Mouse (Mus musculus) thymus, postnatal 10 days (tissue): ENCODE measurements at regions not wholly inside any gene's neighbourhood (a gene's known extent, or its start where the extent isn't known, plus 50 kb on each side); places are given as distances from the start of the nearest gene placed in this dataset.
"Not testable (repeated sequence)": the region's sequence is repeated elsewhere in the genome, so short reads cannot be mapped to it uniquely, and the experiment has no call there.

Source experiments
- DNase-seq, 2 experiments: peaks; one replicate each; pipeline ENCODE4 v3.0.0; 2021; ENCODE audit warnings: low spot score in 2 of 2

GRCm38 (mm10) chr11:22573166-22573565, 61.3 kb downstream of the Tmem17 start:
- DNase-seq = no peak

GRCm38 (mm10) chr11:22573802-22574201, 61.9 kb downstream of the Tmem17 start:
- DNase-seq = no peak

- DNase-seq = no peak
Observed at GRCm38 (mm10) chr11:22574506-22574905, 62.6 kb downstream of the Tmem17 start.

- no peak for DNase-seq
Observed at GRCm38 (mm10) chr11:22584100-22584487, 72.2 kb downstream of the Tmem17 start.

- DNase-seq = no peak
Observed at GRCm38 (mm10) chr11:22584488-22585158, 72.7 kb downstream of the Tmem17 start.

- no peak for DNase-seq
Observed at GRCm38 (mm10) chr11:22587691-22588241, 75.9 kb downstream of the Tmem17 start.

- no peak for DNase-seq
Observed at GRCm38 (mm10) chr11:22588546-22588945, 76.7 kb downstream of the Tmem17 start.

DNA sequence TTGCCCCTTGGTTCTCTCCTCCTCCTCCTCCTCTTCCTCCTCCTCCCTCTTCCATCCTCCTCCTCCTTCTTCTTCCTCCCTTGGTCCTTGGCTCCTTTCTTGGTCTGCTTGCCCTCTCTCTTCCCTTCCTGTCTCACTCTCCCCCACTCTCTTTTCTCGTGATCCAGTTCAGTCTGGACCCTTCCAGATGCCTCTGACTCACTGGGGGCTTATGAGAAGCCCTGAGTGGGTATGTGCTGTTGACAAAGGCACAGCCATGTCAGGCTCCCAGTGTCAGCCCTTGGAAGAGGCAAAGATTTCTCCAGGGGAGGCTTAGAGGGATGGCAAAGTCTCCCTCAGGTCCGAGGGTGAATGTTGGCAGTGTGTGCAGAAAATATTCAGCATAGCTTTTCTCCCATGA, 78.0 kb downstream of the Tmem17 start:
- DNase-seq = no peak

DNA sequence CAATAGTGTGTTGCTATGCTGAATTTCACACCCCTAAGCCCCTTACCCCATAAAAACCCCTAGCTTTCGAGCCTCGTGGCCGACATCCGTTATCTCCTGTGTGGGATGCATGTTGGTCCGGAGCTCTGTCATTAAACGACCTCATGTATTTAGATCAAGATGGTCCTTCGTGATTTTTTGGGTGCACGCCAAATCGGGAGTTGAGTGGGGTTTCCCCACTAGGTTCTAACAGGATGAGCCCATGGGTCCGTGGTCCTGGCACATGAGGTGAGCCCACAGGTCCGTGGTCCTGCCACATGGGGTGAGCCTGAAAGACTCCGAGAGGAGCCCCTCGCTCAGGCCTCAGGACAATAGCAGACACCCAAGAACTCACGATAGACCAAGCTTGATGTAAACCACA, 79.2 kb downstream of the Tmem17 start:
- not testable (repeated sequence) for DNase-seq

- DNase-seq = no peak
Observed at GRCm38 (mm10) chr11:22592706-22593105, 80.8 kb downstream of the Tmem17 start.

DNA sequence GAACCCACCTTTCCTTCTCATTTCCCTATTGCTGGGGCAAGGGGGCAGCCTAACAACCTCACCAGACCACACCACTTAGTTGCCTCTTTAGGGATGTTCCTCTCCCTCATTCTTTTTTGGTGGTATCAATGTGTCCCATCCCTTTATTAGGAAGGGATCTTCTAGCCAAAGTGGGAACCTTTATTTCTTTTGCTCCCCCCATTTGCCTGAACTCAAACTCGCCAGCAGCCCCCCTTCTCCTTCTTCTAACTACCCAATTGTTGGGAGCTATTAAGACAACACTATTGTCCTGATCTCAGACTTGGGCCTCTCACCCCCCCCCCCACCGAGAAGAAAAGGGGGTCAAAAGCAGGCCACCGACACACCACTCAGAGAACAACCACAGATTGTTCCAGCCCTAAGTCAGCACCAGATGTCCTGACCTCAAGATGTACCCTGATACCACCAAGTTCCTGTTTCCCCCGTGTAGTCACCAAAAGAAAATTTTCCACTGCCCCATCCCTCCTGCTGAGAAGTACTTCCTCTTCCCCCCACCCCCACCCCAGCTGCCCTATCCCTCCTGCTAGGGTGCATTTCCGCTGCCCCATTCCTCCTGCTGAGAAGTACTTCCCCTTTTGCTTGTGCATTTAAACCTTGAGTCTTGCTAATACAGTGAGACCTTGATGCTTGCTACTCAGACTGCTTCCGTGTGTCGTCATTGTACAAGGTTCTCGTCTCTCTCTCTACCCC, 84.4 kb downstream of the Tmem17 start:
- no peak for DNase-seq

- no peak for DNase-seq
Observed at GRCm38 (mm10) chr11:22596805-22597149, 84.9 kb downstream of the Tmem17 start.

DNA sequence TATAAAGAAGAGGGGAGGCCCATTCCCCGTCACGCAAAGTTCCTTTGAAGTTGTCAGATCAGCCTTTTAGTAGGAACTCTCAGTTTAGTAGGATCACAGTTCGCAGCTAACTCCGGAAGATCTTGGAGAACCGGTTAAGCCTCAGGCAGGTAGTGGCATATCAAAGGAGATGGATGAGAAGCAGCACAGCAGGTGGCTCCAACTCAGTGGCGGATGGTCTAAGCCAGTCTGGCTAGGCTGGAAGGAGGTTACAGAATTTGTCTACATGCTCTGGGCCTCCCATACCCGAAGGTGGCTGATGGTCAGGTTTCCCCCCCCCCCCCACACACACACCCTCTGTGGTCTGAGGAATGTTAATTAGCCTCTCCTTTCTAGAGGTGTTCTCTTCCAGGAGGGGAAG, 88.5 kb downstream of the Tmem17 start:
- no peak for DNase-seq

GRCm38 (mm10) chr11:22601977-22602376, 90.1 kb downstream of the Tmem17 start:
- DNase-seq = no peak

- no peak for DNase-seq
Observed at GRCm38 (mm10) chr11:22602610-22603009, 90.7 kb downstream of the Tmem17 start.

DNA sequence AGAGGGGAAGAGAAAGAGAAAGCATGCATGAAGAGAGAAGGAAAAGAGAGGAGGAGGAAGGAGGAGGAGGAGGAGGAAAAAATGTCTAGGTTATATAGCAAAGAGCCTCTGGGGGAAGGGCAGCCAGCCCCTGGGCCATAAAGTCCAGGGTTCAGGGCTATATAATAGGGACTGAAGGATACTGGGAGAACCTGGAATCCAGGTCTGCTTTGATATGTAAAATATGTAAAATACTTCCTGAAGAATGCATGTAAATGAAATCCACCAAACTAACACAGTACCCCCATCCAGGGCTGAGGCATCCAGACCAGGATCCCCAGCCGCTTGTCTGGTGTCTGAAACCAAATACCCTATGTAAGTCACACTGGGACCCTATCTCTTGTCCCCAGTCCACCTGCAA, 91.5 kb downstream of the Tmem17 start:
- no peak for DNase-seq

DNA sequence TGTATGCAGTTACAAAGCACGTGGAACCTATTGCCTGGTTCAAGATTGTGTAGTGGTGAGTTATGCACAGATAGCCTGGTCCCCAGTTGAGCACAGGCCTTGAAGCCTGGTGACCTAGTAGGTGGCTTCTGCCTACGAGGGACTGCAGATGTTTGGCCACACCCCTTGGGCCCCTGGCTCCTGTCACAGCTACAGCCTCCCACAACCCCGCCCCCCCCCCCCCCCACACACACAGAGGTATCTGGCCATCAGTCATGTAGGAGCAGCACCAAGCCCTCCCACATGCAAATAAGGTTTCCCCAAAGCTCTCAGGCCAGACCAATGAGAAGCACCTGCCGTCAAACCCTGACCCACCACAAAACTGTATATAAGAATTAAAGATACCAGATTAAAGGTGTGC, 94.5 kb downstream of the Tmem17 start:
- DNase-seq = no peak

- DNase-seq = no peak
Observed at GRCm38 (mm10) chr11:22607645-22608044, 95.8 kb downstream of the Tmem17 start.

GRCm38 (mm10) chr11:22608945-22609344, 97.1 kb downstream of the Tmem17 start:
- DNase-seq = no peak

DNA sequence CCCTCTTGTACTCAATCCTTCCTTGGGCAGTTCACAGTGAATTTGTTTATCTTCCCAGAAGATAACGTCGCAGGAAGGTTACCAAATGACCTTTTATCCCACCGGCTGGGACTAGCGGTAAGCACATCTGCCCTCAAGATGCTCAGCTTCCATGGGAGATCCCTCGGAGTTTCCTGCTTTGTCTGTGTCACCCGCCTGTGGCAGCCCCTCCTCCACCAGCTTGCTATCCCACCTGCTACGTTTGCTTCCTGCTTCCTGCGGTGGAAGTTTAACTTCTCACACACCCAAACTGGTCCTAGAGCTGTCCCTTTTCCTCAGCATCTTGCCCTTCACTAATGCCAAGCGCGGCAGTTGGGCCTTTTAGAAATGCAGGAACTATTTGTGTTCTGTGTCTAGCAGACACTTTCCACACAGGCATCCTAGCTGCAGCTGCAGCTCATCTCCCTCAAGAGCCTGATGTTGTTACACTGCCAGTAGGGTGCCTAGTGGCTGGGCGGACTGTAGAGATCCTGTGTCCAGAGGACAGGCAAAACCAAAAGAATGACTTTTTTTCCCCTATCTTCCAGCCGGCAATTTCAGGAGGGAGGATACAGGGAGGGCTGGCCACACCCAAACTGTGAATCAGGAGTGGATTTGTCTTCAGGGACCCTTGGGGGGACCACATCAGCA, 98.7 kb downstream of the Tmem17 start:
- no peak for DNase-seq

GRCm38 (mm10) chr11:22611102-22611869, 99.4 kb downstream of the Tmem17 start:
- no peak for DNase-seq

GRCm38 (mm10) chr11:22613500-22613899, 101.6 kb downstream of the Tmem17 start:
- no peak for DNase-seq
